Mouse (Mus musculus): ENCODE measurements around the gene Gm10840. TPM values are rescaled to one million over a fixed set of nuclear protein-coding genes. Genes with fewer than 3 reads are reported as not detected.
"Not testable (repeated sequence)": the region's sequence is repeated elsewhere in the genome, so short reads cannot be mapped to it uniquely, and the experiment has no call there.

Gene Gm10840
- polyA plus RNA-seq, 1 experiment from 2014 or later: not detected

- no peaks in the 10 kb centered on the region for H3K27me3 ChIP-seq (replicated peaks)
- 0 out of 2 replicates have a peak overlapping the region, but pooled peaks have one; percentile 91 for H3K27ac ChIP-seq
- H3K9me3 ChIP-seq (replicated peaks): no peaks in the 10 kb centered on the region
- peak overlapping the region; percentile 87 for H3K4me2 ChIP-seq
- H3K9ac ChIP-seq: peak overlapping the region; percentile 79; the same call in 1 of the 2 replicates
- peaks cover 9% of the 10 kb centered on the region for H3K36me3 ChIP-seq
- ATAC-seq: no peak
- 81% methylated on average over 3 of the region's 3 CpGs for WGBS (ENCODE audit: insufficient replicate concordance)
- peaks cover 37% of the 10 kb centered on the region for H3K4me1 ChIP-seq
- H3K4me3 ChIP-seq: no peak overlapping the region; the same call in 1 of the 2 replicates
Observed at GRCm38 (mm10) chr11:106191716-106192115, 31.1 kb downstream of the Gm10840 start.

- Histone ChIP-seq H3K27me3 (replicated peaks) (no peaks in the 10 kb centered on the region), H3K9ac (peak overlapping the region; percentile 79), H3K27ac (peak overlapping the region; percentile 91), H3K4me1 (peaks cover 37% of the 10 kb centered on the region), H3K36me3 (peaks cover 15% of the 10 kb centered on the region), H3K9me3 (replicated peaks) (no peaks in the 10 kb centered on the region), H3K4me2 (peak overlapping the region; percentile 87), H3K4me3 (peak overlapping the region; percentile 70)
- 33% methylated on average over 5 of the region's 5 CpGs for WGBS (ENCODE audit: insufficient replicate concordance)
- ATAC-seq: no peak
Observed at GRCm38 (mm10) chr11:106192241-106192640, 31.6 kb downstream of the Gm10840 start.

GRCm38 (mm10) chr11:106192657-106193370 lies 32.2 kb downstream of the Gm10840 start:
- H3K27ac ChIP-seq: peak overlapping the region; percentile 91
- 6% methylated on average over 19 of the region's 19 CpGs for WGBS (ENCODE audit: insufficient replicate concordance)
- H3K27me3 ChIP-seq (replicated peaks): no peaks in the 10 kb centered on the region
- peaks cover 20% of the 10 kb centered on the region for H3K36me3 ChIP-seq
- peak overlapping the region; percentile 87 for H3K4me2 ChIP-seq
- H3K4me3 ChIP-seq: peak overlapping the region; percentile 70
- peaks cover 38% of the 10 kb centered on the region for H3K4me1 ChIP-seq
- peak overlapping the region; percentile 79 for H3K9ac ChIP-seq
- H3K9me3 ChIP-seq (replicated peaks): no peaks in the 10 kb centered on the region
- ATAC-seq: peak; percentile 54

- Histone ChIP-seq H3K4me1 (peaks cover 45% of the 10 kb centered on the region), H3K9ac (peak overlapping the region; percentile 79), H3K4me2 (peak overlapping the region; percentile 87), H3K4me3 (peak overlapping the region; percentile 70), H3K27ac (peak overlapping the region; percentile 91), H3K27me3 (replicated peaks) (no peaks in the 10 kb centered on the region), H3K36me3 (peaks cover 28% of the 10 kb centered on the region), H3K9me3 (replicated peaks) (no peaks in the 10 kb centered on the region)
- WGBS (ENCODE audit: insufficient replicate concordance): under 1% methylated on average over 43 of the region's 44 CpGs
- ATAC-seq: peak; percentile 97
Observed at GRCm38 (mm10) chr11:106193371-106194154, 32.9 kb downstream of the Gm10840 start.

GRCm38 (mm10) chr11:106194155-106194541 lies 33.5 kb downstream of the Gm10840 start:
- Histone ChIP-seq H3K27me3 (replicated peaks) (no peaks in the 10 kb centered on the region), H3K36me3 (peaks cover 33% of the 10 kb centered on the region), H3K4me3 (peak overlapping the region; percentile 70), H3K4me1 (peaks cover 50% of the 10 kb centered on the region), H3K9ac (peak overlapping the region; percentile 79), H3K9me3 (replicated peaks) (no peaks in the 10 kb centered on the region), H3K4me2 (peak overlapping the region; percentile 87), H3K27ac (peak overlapping the region; percentile 86)
- ATAC-seq: no peak
- WGBS (ENCODE audit: insufficient replicate concordance): 32% methylated on average over 3 of the region's 3 CpGs

GRCm38 (mm10) chr11:106194891-106195290 lies 34.2 kb downstream of the Gm10840 start:
- H3K9me3 ChIP-seq (replicated peaks): no peaks in the 10 kb centered on the region
- H3K27ac ChIP-seq: 0 out of 2 replicates have a peak overlapping the region, but pooled peaks have one; percentile 26
- peaks cover 38% of the 10 kb centered on the region for H3K36me3 ChIP-seq
- H3K9ac ChIP-seq: 0 out of 2 replicates have a peak overlapping the region, but pooled peaks have one; percentile 2
- 87% methylated on average over 7 of the region's 7 CpGs for WGBS (ENCODE audit: insufficient replicate concordance)
- ATAC-seq: no peak
- H3K4me3 ChIP-seq: no peak overlapping the region
- no peaks in the 10 kb centered on the region for H3K27me3 ChIP-seq (replicated peaks)
- peaks cover 50% of the 10 kb centered on the region for H3K4me1 ChIP-seq
- no peak overlapping the region for H3K4me2 ChIP-seq

GRCm38 (mm10) chr11:106195341-106195740 lies 34.7 kb downstream of the Gm10840 start:
- Histone ChIP-seq H3K36me3 (peaks cover 42% of the 10 kb centered on the region), H3K27ac (peak overlapping the region; percentile 26; the same call in 1 of the 2 replicates), H3K27me3 (replicated peaks) (no peaks in the 10 kb centered on the region), H3K4me2 (no peak overlapping the region), H3K4me1 (peaks cover 50% of the 10 kb centered on the region), H3K9ac (no peak overlapping the region), H3K4me3 (no peak overlapping the region), H3K9me3 (replicated peaks) (no peaks in the 10 kb centered on the region)
- ATAC-seq: no peak

GRCm38 (mm10) chr11:106198277-106198676 lies 37.6 kb downstream of the Gm10840 start:
- WGBS (ENCODE audit: insufficient replicate concordance): 44% methylated on average over 4 of the region's 4 CpGs
- Histone ChIP-seq H3K4me2 (no peak overlapping the region), H3K4me3 (no peak overlapping the region), H3K36me3 (peaks cover 70% of the 10 kb centered on the region), H3K4me1 (peaks cover 53% of the 10 kb centered on the region), H3K27ac (0 out of 2 replicates have a peak overlapping the region, but pooled peaks have one; percentile 12), H3K27me3 (replicated peaks) (no peaks in the 10 kb centered on the region), H3K9ac (no peak overlapping the region), H3K9me3 (replicated peaks) (no peaks in the 10 kb centered on the region)
- no peak for ATAC-seq

GRCm38 (mm10) chr11:106199997-106200396 lies 39.3 kb downstream of the Gm10840 start:
- WGBS (ENCODE audit: insufficient replicate concordance): 84% methylated on average over 7 of the region's 7 CpGs
- not testable (repeated sequence) for H3K27ac ChIP-seq; H3K4me3 ChIP-seq; H3K9me3 ChIP-seq (replicated peaks); ATAC-seq; H3K9ac ChIP-seq; H3K27me3 ChIP-seq (replicated peaks); H3K4me2 ChIP-seq
- Histone ChIP-seq H3K36me3 (peaks cover 87% of the 10 kb centered on the region), H3K4me1 (peaks cover 41% of the 10 kb centered on the region)

GRCm38 (mm10) chr11:106200756-106201155 lies 40.1 kb downstream of the Gm10840 start:
- no peak overlapping the region; the same call in 1 of the 2 replicates for H3K4me2 ChIP-seq
- H3K27me3 ChIP-seq (replicated peaks): no peaks in the 10 kb centered on the region
- no peak overlapping the region for H3K4me3 ChIP-seq
- H3K9ac ChIP-seq: no peak overlapping the region
- WGBS (ENCODE audit: insufficient replicate concordance): 54% methylated on average over 6 of the region's 6 CpGs
- peaks cover 36% of the 10 kb centered on the region for H3K4me1 ChIP-seq
- peaks cover 94% of the 10 kb centered on the region for H3K36me3 ChIP-seq
- ATAC-seq: no peak
- H3K27ac ChIP-seq: peak overlapping the region; percentile 51; the same call in 1 of the 2 replicates
- no peaks in the 10 kb centered on the region for H3K9me3 ChIP-seq (replicated peaks)

GRCm38 (mm10) chr11:106201337-106202122 lies 40.9 kb downstream of the Gm10840 start:
- peak overlapping the region; percentile 56; the same call in 1 of the 2 replicates for H3K27ac ChIP-seq
- peak; percentile 74 for ATAC-seq
- 71% methylated on average over 19 of the region's 19 CpGs for WGBS (ENCODE audit: insufficient replicate concordance)
- H3K4me1 ChIP-seq: peaks cover 36% of the 10 kb centered on the region
- no peak overlapping the region; the same call in 1 of the 2 replicates for H3K4me2 ChIP-seq
- H3K4me3 ChIP-seq: no peak overlapping the region
- no peaks in the 10 kb centered on the region for H3K27me3 ChIP-seq (replicated peaks)
- H3K9ac ChIP-seq: no peak overlapping the region
- no peaks in the 10 kb centered on the region for H3K9me3 ChIP-seq (replicated peaks)
- H3K36me3 ChIP-seq: peaks cover 93% of the 10 kb centered on the region
